Mouse (Mus musculus) lung, embryonic 16.5 days (tissue): ENCODE measurements around the gene Prkcz. TPM values are rescaled to one million over a fixed set of nuclear protein-coding genes. Genes with fewer than 3 reads are reported as not detected.

Experiments used
- ATAC-seq: fragments of 200-750 bp; cut with Nextera tagmentation; 2 replicates; pipeline ENCODE4 v1.8.0; 2017; ENCODE audit warnings: low read depth, mild to moderate bottlenecking, moderate library complexity
- H3K27ac ChIP-seq: fragments of 300-500 bp; sonication (generic); 2 replicates; pipeline ENCODE4 v1.5.1; 2014; ENCODE audit warnings: mild to moderate bottlenecking, control low read depth, low read length
- H3K27me3 ChIP-seq: fragments of 300-500 bp; sonication (generic); 2 replicates; pipeline ENCODE4 v1.6.1; 2014; ENCODE audit warnings: low read depth, low read length, mixed read lengths; ENCODE audit not compliant: control insufficient read depth, insufficient read depth
- H3K36me3 ChIP-seq: fragments of 300-500 bp; sonication (generic); 2 replicates; pipeline ENCODE4 v1.6.1; 2014; ENCODE audit warnings: low read length; ENCODE audit not compliant: control insufficient read depth, insufficient read depth
- H3K4me1 ChIP-seq: fragments of 300-500 bp; sonication (generic); replicated peaks from 2 replicates; pipeline ENCODE4 v1.6.1; 2014; ENCODE audit warnings: low read length, mixed read lengths; ENCODE audit not compliant: control insufficient read depth, insufficient read depth
- H3K4me2 ChIP-seq: fragments of 300-500 bp; sonication (generic); 2 replicates; pipeline ENCODE4 v1.6.1; 2014; ENCODE audit warnings: low read depth, low read length, control low read depth
- H3K4me3 ChIP-seq: fragments of 300-500 bp; sonication (generic); 2 replicates; pipeline ENCODE4 v1.5.1; 2014; ENCODE audit warnings: mild to moderate bottlenecking, low read length, control low read depth
- H3K9ac ChIP-seq: fragments of 300-500 bp; sonication (generic); 2 replicates; pipeline ENCODE4 v1.6.1; 2014; ENCODE audit warnings: low read length, control low read depth
- H3K9me3 ChIP-seq: fragments of 300-500 bp; sonication (generic); 2 replicates; pipeline ENCODE4 v1.6.1; 2016; ENCODE audit warnings: low read length; ENCODE audit not compliant: control insufficient read depth
- WGBS: fragments of 180-500 bp; shearing (Covaris S2); extraction: QIAGEN DNeasy Blood & Tissue Kit; methylation state at CpG from one replicate; pipeline ENCODE4 v1.1.7; 2014; 5-methylcytosine and 5-hydroxymethylcytosine counted together
- polyA plus RNA-seq: library from polyadenylated mRNA; unstranded; fragments of >200 nt; fragmentation: Nextera tagmentation; extraction: Ambion mirVana; gene quantifications from 2 replicates; pipeline ENCODE4 v1.2.1, GENCODE M21; 2015

Gene Prkcz
- polyA plus RNA-seq, 1 experiment from 2014 or later: 21.1 TPM

- no peak overlapping the region for H3K4me3 ChIP-seq
- no peaks in the 10 kb centered on the region for H3K4me1 ChIP-seq
- no peaks in the 10 kb centered on the region for H3K36me3 ChIP-seq
- H3K9ac ChIP-seq: no peak overlapping the region
- no peak overlapping the region for H3K27ac ChIP-seq
- WGBS: 64% methylated on average over 8 of the region's 8 CpGs
- no peak overlapping the region for H3K4me2 ChIP-seq
- ATAC-seq: no peak
- H3K9me3 ChIP-seq: no peaks in the 10 kb centered on the region
- no peaks in the 10 kb centered on the region for H3K27me3 ChIP-seq
Observed at GRCm38 (mm10) chr4:155387166-155387565, 26.0 kb upstream of the Prkcz start.

- H3K27me3 ChIP-seq: no peaks in the 10 kb centered on the region
- no peak overlapping the region for H3K9ac ChIP-seq
Observed at GRCm38 (mm10) chr4:155383326-155383725, 22.2 kb upstream of the Prkcz start.

GRCm38 (mm10) chr4:155382752-155383151, 21.6 kb upstream of the Prkcz start:
- Histone ChIP-seq H3K9ac (no peak overlapping the region), H3K36me3 (no peaks in the 10 kb centered on the region), H3K4me1 (no peaks in the 10 kb centered on the region), H3K27ac (no peak overlapping the region), H3K9me3 (no peaks in the 10 kb centered on the region), H3K27me3 (no peaks in the 10 kb centered on the region), H3K4me2 (no peak overlapping the region), H3K4me3 (no peak overlapping the region)
- ATAC-seq: no peak
- WGBS: 23% methylated on average over 9 of the region's 9 CpGs

More at GRCm38 (mm10) chr4:155383326-155383725, 22.2 kb upstream of the Prkcz start:
- H3K4me2 ChIP-seq: no peak overlapping the region
- H3K27ac ChIP-seq: no peak overlapping the region
- WGBS: 63% methylated on average over 4 of the region's 4 CpGs
- no peak overlapping the region for H3K4me3 ChIP-seq
- ATAC-seq: no peak
- H3K36me3 ChIP-seq: no peaks in the 10 kb centered on the region
- H3K9me3 ChIP-seq: no peaks in the 10 kb centered on the region
- no peaks in the 10 kb centered on the region for H3K4me1 ChIP-seq

DNA sequence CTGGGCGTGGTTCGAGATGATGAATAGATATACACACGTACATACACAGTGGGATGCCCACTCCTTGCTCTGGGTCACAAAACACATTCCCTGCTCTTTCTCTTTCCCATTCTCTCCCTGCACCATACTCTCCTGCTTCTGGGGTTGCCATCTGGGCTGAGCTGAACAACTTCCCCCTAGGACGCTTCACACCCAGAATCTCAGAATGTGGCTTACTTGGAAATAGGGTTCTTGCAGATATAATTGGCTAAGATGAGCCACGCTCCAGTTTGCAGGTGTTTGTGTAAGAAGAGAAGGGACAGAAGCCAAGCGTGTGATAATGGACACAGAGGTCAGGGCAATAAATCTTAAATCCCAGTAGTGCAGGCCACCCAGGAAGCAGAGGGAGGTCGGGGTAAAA, 20.8 kb upstream of the Prkcz start:
- Histone ChIP-seq H3K9me3 (no peaks in the 10 kb centered on the region), H3K4me1 (no peaks in the 10 kb centered on the region), H3K4me3 (no peak overlapping the region), H3K4me2 (no peak overlapping the region), H3K27me3 (no peaks in the 10 kb centered on the region), H3K27ac (no peak overlapping the region), H3K36me3 (no peaks in the 10 kb centered on the region), H3K9ac (no peak overlapping the region)
- ATAC-seq: no peak
- 38% methylated on average over 7 of the region's 7 CpGs for WGBS

- Histone ChIP-seq H3K4me1 (no peaks in the 10 kb centered on the region), H3K4me3 (no peak overlapping the region), H3K9ac (no peak overlapping the region), H3K9me3 (no peaks in the 10 kb centered on the region), H3K36me3 (no peaks in the 10 kb centered on the region), H3K27me3 (no peaks in the 10 kb centered on the region; the same call in 1 of the 2 replicates), H3K27ac (no peak overlapping the region), H3K4me2 (no peak overlapping the region)
- ATAC-seq: no peak
- WGBS: 71% methylated on average over 5 of the region's 5 CpGs
Observed at GRCm38 (mm10) chr4:155371797-155372735, 10.9 kb upstream of the Prkcz start.

- no peak overlapping the region for H3K27ac ChIP-seq
- H3K36me3 ChIP-seq: no peaks in the 10 kb centered on the region
- H3K9me3 ChIP-seq: no peaks in the 10 kb centered on the region
- ATAC-seq: no peak
- no peaks in the 10 kb centered on the region for H3K4me1 ChIP-seq
- no peaks in the 10 kb centered on the region for H3K27me3 ChIP-seq
- 81% methylated on average over 15 of the region's 15 CpGs for WGBS
- H3K4me3 ChIP-seq: no peak overlapping the region
- H3K4me2 ChIP-seq: no peak overlapping the region
- no peak overlapping the region for H3K9ac ChIP-seq
Observed at GRCm38 (mm10) chr4:155370737-155371715, 9.9 kb upstream of the Prkcz start.

GRCm38 (mm10) chr4:155368684-155369083, 7.5 kb upstream of the Prkcz start:
- Histone ChIP-seq H3K4me2 (no peak overlapping the region), H3K27ac (no peak overlapping the region), H3K4me1 (no peaks in the 10 kb centered on the region), H3K9ac (no peak overlapping the region), H3K36me3 (no peaks in the 10 kb centered on the region), H3K9me3 (no peaks in the 10 kb centered on the region), H3K4me3 (no peak overlapping the region), H3K27me3 (no peaks in the 10 kb centered on the region)
- ATAC-seq: no peak
- 29% methylated on average over 12 of the region's 12 CpGs for WGBS

DNA sequence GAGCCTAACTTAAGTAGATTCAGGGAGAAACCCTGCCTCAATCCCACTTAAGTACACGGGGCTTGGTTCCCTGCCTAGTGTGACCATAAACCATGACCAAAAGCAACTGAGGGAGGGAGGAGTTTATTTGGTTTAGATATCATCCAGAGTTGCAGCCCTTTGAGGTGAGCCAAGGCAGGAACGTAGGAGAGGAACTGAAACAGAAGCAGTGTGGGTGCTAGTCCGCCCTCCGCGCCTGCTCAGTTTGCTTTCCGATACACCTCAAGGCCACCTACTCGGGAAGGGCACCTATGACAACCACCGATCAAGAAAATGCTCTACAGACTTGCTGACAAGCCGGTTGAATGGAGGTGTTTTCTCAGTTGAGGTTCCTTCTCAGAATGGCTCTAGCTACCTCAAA, 6.6 kb upstream of the Prkcz start:
- Histone ChIP-seq H3K4me1 (no peaks in the 10 kb centered on the region), H3K9ac (no peak overlapping the region), H3K36me3 (no peaks in the 10 kb centered on the region), H3K4me3 (no peak overlapping the region), H3K27me3 (no peaks in the 10 kb centered on the region; the same call in 1 of the 2 replicates), H3K9me3 (no peaks in the 10 kb centered on the region), H3K27ac (no peak overlapping the region), H3K4me2 (no peak overlapping the region)
- 80% methylated on average over 9 of the region's 9 CpGs for WGBS
- ATAC-seq: no peak

DNA sequence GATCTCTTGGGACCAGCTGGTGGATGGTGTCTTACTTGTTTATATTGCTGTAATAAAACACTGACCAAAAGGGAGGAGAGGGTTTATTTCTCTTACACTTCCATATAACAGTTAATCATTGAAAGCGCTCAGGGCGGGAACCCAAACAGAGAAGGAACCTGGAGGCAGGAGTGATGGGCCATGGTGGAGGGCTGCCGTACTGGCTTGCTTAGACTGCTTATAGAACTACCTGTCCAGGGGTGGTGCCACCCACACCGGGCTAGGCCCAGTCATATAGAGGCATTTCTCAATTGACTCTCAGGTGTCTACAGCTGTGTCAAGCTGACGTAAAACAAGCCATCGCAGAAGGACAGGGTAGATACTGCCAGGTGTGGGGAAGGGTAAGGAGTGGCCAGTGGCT, 5.6 kb upstream of the Prkcz start:
- Histone ChIP-seq H3K27ac (no peak overlapping the region), H3K4me3 (no peak overlapping the region), H3K4me2 (no peak overlapping the region), H3K9me3 (no peaks in the 10 kb centered on the region), H3K36me3 (no peaks in the 10 kb centered on the region), H3K27me3 (peaks cover 5% of the 10 kb centered on the region; the same call in 1 of the 2 replicates), H3K4me1 (no peaks in the 10 kb centered on the region), H3K9ac (no peak overlapping the region)
- ATAC-seq: no peak
- 73% methylated on average over 6 of the region's 6 CpGs for WGBS
